Mouse (Mus musculus) forebrain, embryonic 10.5 days (tissue): ENCODE data around the gene Hs3st5. TPM values are rescaled to one million over a fixed set of nuclear protein-coding genes. Genes with fewer than 3 reads are reported as not detected.
"Not testable (repeated sequence)": the region's sequence is repeated elsewhere in the genome, so short reads cannot be mapped to it uniquely, and the experiment has no call there.

ENCODE experiments used
- DNase-seq: peaks from one replicate; pipeline ENCODE4 v3.0.0-alpha.2; 2017; ENCODE audit warnings: low spot score; ENCODE audit errors: extremely low spot score
- H3K27ac ChIP-seq: fragments of 300-500 bp; sonication (generic); 2 replicates; pipeline ENCODE4 v1.5.1; 2016; ENCODE audit warnings: mild to moderate bottlenecking
- H3K27me3 ChIP-seq: fragments of 300-500 bp; sonication (generic); 2 replicates; pipeline ENCODE4 v1.6.1; 2016; ENCODE audit warnings: mild to moderate bottlenecking; ENCODE audit not compliant: poor library complexity, severe bottlenecking
- H3K36me3 ChIP-seq: fragments of 300-500 bp; sonication (generic); replicated peaks from 2 replicates; pipeline ENCODE4 v1.6.1; 2016; ENCODE audit warnings: mild to moderate bottlenecking, moderate library complexity
- H3K4me1 ChIP-seq: fragments of 300-500 bp; sonication (generic); 2 replicates; pipeline ENCODE4 v1.6.1; 2016
- H3K4me3 ChIP-seq: fragments of 300-500 bp; sonication (generic); 2 replicates; pipeline ENCODE4 v1.5.1; 2016; ENCODE audit warnings: mild to moderate bottlenecking, moderate library complexity
- H3K9me3 ChIP-seq: fragments of 300-500 bp; sonication (generic); 2 replicates; pipeline ENCODE4 v1.6.1; 2016; ENCODE audit warnings: mild to moderate bottlenecking, moderate library complexity
- WGBS: fragments of 180-500 bp; shearing (Covaris S2); methylation state at CpG from one replicate; pipeline ENCODE4 v1.1.7; 2016; 5-methylcytosine and 5-hydroxymethylcytosine counted together
- polyA plus RNA-seq: library from polyadenylated mRNA; unstranded; fragments of >200 nt; fragmentation: Nextera tagmentation; extraction: Ambion mirVana; gene quantifications from 2 replicates; pipeline ENCODE4 v1.2.1, GENCODE M21; 2016

Hs3st5 gene
- polyA plus RNA-seq, 1 experiment from 2014 or later, result 0.99 TPM

- H3K27ac ChIP-seq, result no peak overlapping the region
Measured at GRCm38 (mm10) chr10:36507991-36508546, 1.5 kb downstream of the Hs3st5 start.

GRCm38 (mm10) chr10:36509477-36509876, 2.9 kb downstream of the Hs3st5 start:
- H3K36me3 ChIP-seq, result no peaks in the 10 kb centered on the region
- no peak overlapping the region for H3K4me3 ChIP-seq
- peaks cover 22% of the 10 kb centered on the region for H3K4me1 ChIP-seq
- no peak overlapping the region for H3K27ac ChIP-seq
- WGBS, result 52% methylated on average over 4 of the region's 4 CpGs
- peaks cover 50% of the 10 kb centered on the region for H3K27me3 ChIP-seq
- no peak for DNase-seq
- no peaks in the 10 kb centered on the region for H3K9me3 ChIP-seq

More at GRCm38 (mm10) chr10:36507991-36508546, 1.5 kb downstream of the Hs3st5 start:
- Histone ChIP-seq H3K27me3 (peaks cover 50% of the 10 kb centered on the region), H3K36me3 (no peaks in the 10 kb centered on the region), H3K4me3 (peak overlapping the region; percentile 70), H3K4me1 (peaks cover 22% of the 10 kb centered on the region), H3K9me3 (no peaks in the 10 kb centered on the region)
- WGBS, result under 1% methylated on average over 18 of the region's 18 CpGs
- peak; percentile 17 for DNase-seq

DNA sequence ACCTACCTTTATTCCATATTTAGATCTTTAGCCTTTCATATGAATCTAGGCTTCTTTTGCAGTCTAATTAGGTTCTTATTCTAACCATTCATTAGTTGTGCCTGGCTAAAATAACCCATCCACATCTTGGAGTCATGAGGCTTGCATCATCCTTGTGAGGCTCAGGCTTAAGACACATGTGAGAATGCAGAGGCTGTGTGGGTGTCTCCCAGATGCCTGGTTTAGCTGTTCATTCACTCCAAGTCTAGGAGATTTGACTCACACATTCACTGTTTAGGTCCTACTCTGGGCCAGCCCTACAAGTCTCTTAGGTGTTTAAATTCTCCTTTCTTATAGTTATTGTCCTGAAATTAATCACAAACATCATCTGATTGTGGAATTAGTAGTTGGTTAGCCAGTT, 17.3 kb downstream of the Hs3st5 start:
- no peak overlapping the region for H3K27ac ChIP-seq
- no peaks in the 10 kb centered on the region for H3K4me1 ChIP-seq
- no peak for DNase-seq
- no peaks in the 10 kb centered on the region for H3K9me3 ChIP-seq
- no peaks in the 10 kb centered on the region for H3K36me3 ChIP-seq
- H3K27me3 ChIP-seq, result no peaks in the 10 kb centered on the region
- H3K4me3 ChIP-seq, result no peak overlapping the region

- WGBS, result 36% methylated on average over 4 of the region's 4 CpGs
- Histone ChIP-seq H3K27ac (no peak overlapping the region), H3K27me3 (no peaks in the 10 kb centered on the region), H3K9me3 (no peaks in the 10 kb centered on the region), H3K4me3 (no peak overlapping the region), H3K36me3 (no peaks in the 10 kb centered on the region), H3K4me1 (peaks cover 7% of the 10 kb centered on the region)
- peak; percentile 25 for DNase-seq
Measured at GRCm38 (mm10) chr10:36533633-36534335, 27.2 kb downstream of the Hs3st5 start.

- no peak overlapping the region for H3K4me3 ChIP-seq
- no peak overlapping the region for H3K27ac ChIP-seq
- H3K27me3 ChIP-seq, result no peaks in the 10 kb centered on the region
- WGBS, result 42% methylated on average over 2 of the region's 2 CpGs
- no peak for DNase-seq
- H3K9me3 ChIP-seq, result no peaks in the 10 kb centered on the region
- H3K4me1 ChIP-seq, result no peaks in the 10 kb centered on the region
- no peaks in the 10 kb centered on the region for H3K36me3 ChIP-seq
Measured at GRCm38 (mm10) chr10:36546622-36547021, 40.0 kb downstream of the Hs3st5 start.

DNA sequence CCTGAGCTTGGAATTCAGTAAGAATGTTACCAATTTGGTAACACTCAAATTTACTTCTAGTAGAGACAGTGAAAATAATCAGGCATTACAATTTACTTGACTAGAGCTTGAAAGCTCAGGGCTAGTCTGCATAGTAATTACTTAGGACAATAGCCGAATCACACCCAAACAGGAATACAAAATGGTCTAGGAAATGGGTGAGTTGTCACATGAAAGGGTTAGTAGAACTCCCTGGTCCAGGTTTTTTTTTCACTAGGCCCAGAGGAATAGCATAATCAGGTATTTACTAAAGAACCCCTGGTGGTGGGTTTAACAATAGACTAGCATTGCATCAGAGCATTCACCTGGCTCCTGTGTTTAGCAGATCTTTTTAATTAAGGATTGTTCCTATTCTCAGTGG, 41.1 kb downstream of the Hs3st5 start:
- not testable (repeated sequence) for H3K27me3 ChIP-seq, H3K27ac ChIP-seq, H3K36me3 ChIP-seq, DNase-seq, H3K4me1 ChIP-seq, H3K9me3 ChIP-seq, H3K4me3 ChIP-seq
- 80% methylated on average over 1 of the region's 1 CpGs for WGBS

GRCm38 (mm10) chr10:36554057-36554456, 47.4 kb downstream of the Hs3st5 start:
- Histone ChIP-seq H3K36me3 (no peaks in the 10 kb centered on the region), H3K27me3 (no peaks in the 10 kb centered on the region), H3K27ac (no peak overlapping the region), H3K4me3 (no peak overlapping the region), H3K9me3 (no peaks in the 10 kb centered on the region), H3K4me1 (no peaks in the 10 kb centered on the region)
- no peak for DNase-seq
- WGBS, result 77% methylated on average over 4 of the region's 4 CpGs

- no peaks in the 10 kb centered on the region for H3K27me3 ChIP-seq
- no peak overlapping the region for H3K27ac ChIP-seq
- H3K4me3 ChIP-seq, result no peak overlapping the region
- no peaks in the 10 kb centered on the region for H3K9me3 ChIP-seq
- WGBS, result 89% methylated on average over 6 of the region's 6 CpGs
- no peaks in the 10 kb centered on the region for H3K4me1 ChIP-seq
- DNase-seq, result no peak
- H3K36me3 ChIP-seq, result no peaks in the 10 kb centered on the region
Measured at GRCm38 (mm10) chr10:36554941-36555888, 48.6 kb downstream of the Hs3st5 start.

- WGBS, result 85% methylated on average over 2 of the region's 2 CpGs
- no peak for DNase-seq
- no peak overlapping the region for H3K27ac ChIP-seq
- H3K9me3 ChIP-seq, result no peaks in the 10 kb centered on the region
- H3K27me3 ChIP-seq, result no peaks in the 10 kb centered on the region
- H3K4me3 ChIP-seq, result no peak overlapping the region
- no peaks in the 10 kb centered on the region for H3K4me1 ChIP-seq
- no peaks in the 10 kb centered on the region for H3K36me3 ChIP-seq
Measured at GRCm38 (mm10) chr10:36556128-36556527, 49.5 kb downstream of the Hs3st5 start.

DNA sequence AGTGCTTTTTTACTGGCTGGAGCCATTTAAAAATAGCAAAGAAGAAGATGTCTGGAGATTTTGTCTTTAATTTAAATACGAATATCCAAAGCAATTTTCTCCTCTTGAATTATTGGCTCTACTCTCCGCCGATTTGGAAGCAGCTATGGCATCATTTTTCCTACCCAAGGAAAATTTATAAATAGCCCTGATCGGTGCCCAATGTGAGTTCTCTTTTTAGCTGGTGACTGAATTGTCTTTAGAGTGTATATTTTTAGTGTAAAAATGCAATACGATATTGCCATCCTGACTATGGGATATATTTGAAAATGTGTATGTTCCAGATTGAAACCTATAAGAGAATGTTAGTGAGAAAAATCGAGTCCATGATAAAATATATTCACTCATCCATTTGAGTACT, 51.1 kb downstream of the Hs3st5 start:
- 92% methylated on average over 6 of the region's 6 CpGs for WGBS
- H3K36me3 ChIP-seq, result no peaks in the 10 kb centered on the region
- no peaks in the 10 kb centered on the region for H3K9me3 ChIP-seq
- no peak for DNase-seq
- no peak overlapping the region for H3K4me3 ChIP-seq
- no peaks in the 10 kb centered on the region for H3K27me3 ChIP-seq
- H3K4me1 ChIP-seq, result no peaks in the 10 kb centered on the region
- H3K27ac ChIP-seq, result no peak overlapping the region

- 89% methylated on average over 5 of the region's 5 CpGs for whole genome bisulfite sequencing
- DNase-seq, result no peak
- Histone ChIP-seq H3K36me3 (no peaks in the 10 kb centered on the region), H3K27ac (no peak overlapping the region), H3K9me3 (no peaks in the 10 kb centered on the region), H3K4me3 (no peak overlapping the region), H3K4me1 (no peaks in the 10 kb centered on the region), H3K27me3 (no peaks in the 10 kb centered on the region)
Measured at GRCm38 (mm10) chr10:36558736-36559135, 52.1 kb downstream of the Hs3st5 start.

DNA sequence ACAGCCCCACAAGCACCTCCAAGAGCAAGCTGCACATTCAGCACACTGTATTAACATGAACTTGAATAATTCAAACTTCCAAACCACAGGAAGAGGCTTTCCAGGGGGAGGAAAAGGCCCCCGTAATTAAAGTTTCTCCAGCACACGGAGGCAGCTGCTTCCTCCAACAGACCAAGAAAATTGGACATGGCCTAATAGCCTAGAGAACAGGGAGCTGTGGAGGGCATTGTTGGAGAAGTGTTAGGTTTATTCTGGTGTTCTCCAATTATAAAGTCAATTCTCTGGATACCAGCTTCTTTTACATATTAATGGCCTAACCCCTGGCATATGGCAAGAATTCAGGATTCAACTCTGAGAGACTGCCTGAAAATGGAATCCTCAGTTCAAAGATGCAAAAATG, 60.6 kb downstream of the Hs3st5 start:
- DNase-seq, result no peak
- Histone ChIP-seq H3K27me3 (no peaks in the 10 kb centered on the region), H3K9me3 (no peaks in the 10 kb centered on the region), H3K36me3 (no peaks in the 10 kb centered on the region), H3K27ac (no peak overlapping the region), H3K4me1 (no peaks in the 10 kb centered on the region), H3K4me3 (no peak overlapping the region)
- WGBS, result 81% methylated on average over 2 of the region's 2 CpGs

GRCm38 (mm10) chr10:36572540-36572939, 65.9 kb downstream of the Hs3st5 start:
- no peaks in the 10 kb centered on the region for H3K9me3 ChIP-seq
- H3K4me3 ChIP-seq, result no peak overlapping the region
- H3K4me1 ChIP-seq, result no peaks in the 10 kb centered on the region
- no peak for DNase-seq
- no peaks in the 10 kb centered on the region for H3K27me3 ChIP-seq
- WGBS, result 74% methylated on average over 3 of the region's 3 CpGs
- no peak overlapping the region for H3K27ac ChIP-seq
- no peaks in the 10 kb centered on the region for H3K36me3 ChIP-seq
